Comparison of ENCODE assay signal across 7 mouse cellular contexts in genomic region chr11:120632559-120633519, GRCm38 (mm10). TPM values are rescaled to one million over a fixed set of nuclear protein-coding genes. Genes with fewer than 3 reads are reported as not detected.
DNase-seq lines count a peak whose midpoint lies in the region; ATAC-seq and TF ChIP-seq lines count a peak whose summit lies in the region.

No protein-coding gene starts in this region.

- peaks cover 17% of the 10 kb centered on the region for H3K4me1 ChIP-seq in hindbrain, postnatal 0 days (ENCODE audit: insufficient read depth, low read length)
- H3K4me1 ChIP-seq in limb, embryonic 12.5 days (replicated peaks) = peaks cover 28% of the 10 kb centered on the region
- H3K4me1 ChIP-seq in midbrain, embryonic 12.5 days = peaks cover 35% of the 10 kb centered on the region

- peak; percentile 87 for DNase-seq in ZHBTc4 (ENCODE audit: low read depth, low spot score)
- DNase-seq in cerebellum, postnatal 4 days (ENCODE audit: low spot score in 2 of 2) = peak; percentile 26 to 54
- peak; percentile 76 for DNase-seq in gastrocnemius, postnatal 10 days
- DNase-seq in hindbrain, postnatal 0 days (ENCODE audit: low spot score) = peak; percentile 68
- DNase-seq in skeletal muscle tissue, adult 2 months (ENCODE audit: low read depth, low spot score) = peak; percentile 81

- peak overlapping the region; percentile 96 for H3K4me2 ChIP-seq in hindbrain, postnatal 0 days (ENCODE audit: low read depth, low read length)
- peak overlapping the region; percentile 92 for H3K4me2 ChIP-seq in limb, embryonic 12.5 days
- peak overlapping the region; percentile 96 for H3K4me2 ChIP-seq in midbrain, embryonic 12.5 days (replicated peaks)

- under 1% methylated on average over 103 of the region's 116 CpGs for WGBS in hindbrain, postnatal 0 days
- WGBS in limb, embryonic 12.5 days = 1% methylated on average over 114 of the region's 116 CpGs
- WGBS in midbrain, embryonic 12.5 days = under 1% methylated on average over 97 of the region's 116 CpGs

- H3K27ac ChIP-seq in hindbrain, postnatal 0 days = peak overlapping the region; percentile 88
- peak overlapping the region; percentile 87 for H3K27ac ChIP-seq in limb, embryonic 12.5 days
- peak overlapping the region; percentile 85 for H3K27ac ChIP-seq in midbrain, embryonic 12.5 days (replicated peaks)

- H3K4me3 ChIP-seq in hindbrain, postnatal 0 days (ENCODE audit: low read length) = peak overlapping the region; percentile 92
- H3K4me3 ChIP-seq in limb, embryonic 12.5 days (replicated peaks) = peak overlapping the region; percentile 97
- H3K4me3 ChIP-seq in midbrain, embryonic 12.5 days = peak overlapping the region; percentile 97

- no peaks in the 10 kb centered on the region for H3K9me3 ChIP-seq in hindbrain, postnatal 0 days (ENCODE audit: low read length)
- no peaks in the 10 kb centered on the region for H3K9me3 ChIP-seq in limb, embryonic 12.5 days
- no peaks in the 10 kb centered on the region for H3K9me3 ChIP-seq in midbrain, embryonic 12.5 days

- peak overlapping the region; percentile 88 for H3K9ac ChIP-seq in hindbrain, postnatal 0 days (replicated peaks; ENCODE audit: low read length)
- H3K9ac ChIP-seq in limb, embryonic 12.5 days (replicated peaks) = peak overlapping the region; percentile 88
- peak overlapping the region; percentile 93 for H3K9ac ChIP-seq in midbrain, embryonic 12.5 days (replicated peaks)

- TF ChIP-seq CTCF in hindbrain, postnatal 0 days (IDR thresholded peaks at IDR 0.05; ENCODE audit: low read depth) = no peak

- no peaks in the 10 kb centered on the region for H3K36me3 ChIP-seq in hindbrain, postnatal 0 days (ENCODE audit: insufficient read depth, low read length)
- H3K36me3 ChIP-seq in limb, embryonic 12.5 days = peaks cover 16% of the 10 kb centered on the region
- peaks cover 11% of the 10 kb centered on the region for H3K36me3 ChIP-seq in midbrain, embryonic 12.5 days

- H3K27me3 ChIP-seq in hindbrain, postnatal 0 days (ENCODE audit: insufficient read depth, low read length) = no peaks in the 10 kb centered on the region
- H3K27me3 ChIP-seq in limb, embryonic 12.5 days = no peaks in the 10 kb centered on the region
- no peaks in the 10 kb centered on the region for H3K27me3 ChIP-seq in midbrain, embryonic 12.5 days

- peak; percentile 76 for ATAC-seq in hindbrain, postnatal 0 days
- ATAC-seq in limb, embryonic 12.5 days (ENCODE audit: insufficient number of reproducible peaks, insufficient read depth, low FRiP score, low TSS enrichment, low read depth) = peak; percentile 78
- ATAC-seq in midbrain, embryonic 12.5 days (ENCODE audit: low FRiP score, low read depth) = peak; percentile 84

RNA-seq across cellular contexts. Expression of gene Mafg, which starts 0.6 kb away (rescaled TPM):
- 10 to 100 TPM; 27.6 to 39.6 TPM for total RNA-seq in gastrocnemius, postnatal 10 days (2021)
- 35.9 and 39.3 TPM in 2 replicates for total RNA-seq in hindbrain, postnatal 0 days (2014; rRNA removed)
- 36.5 and 38.9 TPM in 2 replicates for polyA plus RNA-seq in hindbrain, postnatal 0 days (2015; fragmentation: Nextera tagmentation; extraction: Ambion mirVana)
- 28.8 and 29.9 TPM in 2 replicates for polyA plus RNA-seq in limb, embryonic 12.5 days (2016; fragmentation: Nextera tagmentation; extraction: Ambion mirVana)
- polyA plus RNA-seq in midbrain, embryonic 12.5 days (2016; fragmentation: Nextera tagmentation; extraction: Ambion mirVana) = 33.3 and 36.8 TPM in 2 replicates

RNA-seq across cellular contexts. Expression of gene Sirt7, which starts 7.8 kb away (rescaled TPM):
- total RNA-seq in gastrocnemius, postnatal 10 days (2021) = 1 to 10 TPM; 6.5 to 9.2 TPM
- 30.8 and 32.8 TPM in 2 replicates for total RNA-seq in hindbrain, postnatal 0 days (2014; rRNA removed)
- polyA plus RNA-seq in hindbrain, postnatal 0 days (2015; fragmentation: Nextera tagmentation; extraction: Ambion mirVana) = 32.3 and 38.3 TPM in 2 replicates
- polyA plus RNA-seq in limb, embryonic 12.5 days (2016; fragmentation: Nextera tagmentation; extraction: Ambion mirVana) = 29.5 and 29.9 TPM in 2 replicates
- polyA plus RNA-seq in midbrain, embryonic 12.5 days (2016; fragmentation: Nextera tagmentation; extraction: Ambion mirVana) = 40.4 and 48.2 TPM in 2 replicates

RNA-seq across cellular contexts. Expression of gene Pycr1, which starts 10.7 kb away (rescaled TPM):
- 10 to 100 TPM; 15.1 to 18.1 TPM for total RNA-seq in gastrocnemius, postnatal 10 days (2021)
- 9.0 and 9.3 TPM in 2 replicates for total RNA-seq in hindbrain, postnatal 0 days (2014; rRNA removed)
- polyA plus RNA-seq in hindbrain, postnatal 0 days (2015; fragmentation: Nextera tagmentation; extraction: Ambion mirVana) = 13.2 and 13.8 TPM in 2 replicates
- 29.9 and 34.3 TPM in 2 replicates for polyA plus RNA-seq in limb, embryonic 12.5 days (2016; fragmentation: Nextera tagmentation; extraction: Ambion mirVana)
- 31.6 and 34.1 TPM in 2 replicates for polyA plus RNA-seq in midbrain, embryonic 12.5 days (2016; fragmentation: Nextera tagmentation; extraction: Ambion mirVana)

RNA-seq across cellular contexts. Expression of gene Pcyt2, which starts 15.1 kb away (rescaled TPM):
- 10 to 100 TPM; 29.7 to 30.9 TPM for total RNA-seq in gastrocnemius, postnatal 10 days (2021)
- 120 and 142 TPM in 2 replicates for total RNA-seq in hindbrain, postnatal 0 days (2014; rRNA removed)
- 125 and 143 TPM in 2 replicates for polyA plus RNA-seq in hindbrain, postnatal 0 days (2015; fragmentation: Nextera tagmentation; extraction: Ambion mirVana)
- 143 and 156 TPM in 2 replicates for polyA plus RNA-seq in limb, embryonic 12.5 days (2016; fragmentation: Nextera tagmentation; extraction: Ambion mirVana)
- polyA plus RNA-seq in midbrain, embryonic 12.5 days (2016; fragmentation: Nextera tagmentation; extraction: Ambion mirVana) = 148 and 157 TPM in 2 replicates

RNA-seq across cellular contexts. Expression of gene Myadml2, which starts 15.1 kb away (rescaled TPM):
- total RNA-seq in gastrocnemius, postnatal 10 days (2021) = 10 to 100 TPM; 89.2 to 92.0 TPM
- total RNA-seq in hindbrain, postnatal 0 days (2014; rRNA removed) = 1.4 and 1.5 TPM in 2 replicates
- 1.3 and 1.5 TPM in 2 replicates for polyA plus RNA-seq in hindbrain, postnatal 0 days (2015; fragmentation: Nextera tagmentation; extraction: Ambion mirVana)
- 0.36 and 0.68 TPM in 2 replicates for polyA plus RNA-seq in limb, embryonic 12.5 days (2016; fragmentation: Nextera tagmentation; extraction: Ambion mirVana)
- 0.99 TPM in 1 of 2 replicates, not detected in the other for polyA plus RNA-seq in midbrain, embryonic 12.5 days (2016; fragmentation: Nextera tagmentation; extraction: Ambion mirVana)

Comparison
In these comparisons a context has a peak if more than half of its experiments do, and no peak if none do; other contexts are left out.
1. Peak in every context shown above with its lines: DNase-seq, ATAC-seq, H3K4me3 ChIP-seq and H3K27ac ChIP-seq.